Mouse (Mus musculus) heart, adult 2 months (tissue): ENCODE results near the gene Xpo5.

Source experiments
- CTCF ChIP-seq: fragments of 200-600 bp; IDR thresholded peaks from 2 replicates; pipeline ENCODE4 v1.8.1; 2022; ENCODE audit warnings: antibody characterized with exemption, mild to moderate bottlenecking, moderate library complexity
- EP300 ChIP-seq: fragments of 200-500 bp; IDR thresholded peaks from 2 replicates; pipeline ENCODE4 v1.6.1; 2011; ENCODE audit warnings: low read depth, low read length, control low read depth; ENCODE audit not compliant: insufficient read depth
- POLR2A ChIP-seq: fragments of 200-500 bp; IDR thresholded peaks from 2 replicates; pipeline ENCODE4 v1.6.1; 2011; ENCODE audit warnings: mild to moderate bottlenecking, low read depth, low read length, control low read depth; ENCODE audit not compliant: insufficient read depth

DNA sequence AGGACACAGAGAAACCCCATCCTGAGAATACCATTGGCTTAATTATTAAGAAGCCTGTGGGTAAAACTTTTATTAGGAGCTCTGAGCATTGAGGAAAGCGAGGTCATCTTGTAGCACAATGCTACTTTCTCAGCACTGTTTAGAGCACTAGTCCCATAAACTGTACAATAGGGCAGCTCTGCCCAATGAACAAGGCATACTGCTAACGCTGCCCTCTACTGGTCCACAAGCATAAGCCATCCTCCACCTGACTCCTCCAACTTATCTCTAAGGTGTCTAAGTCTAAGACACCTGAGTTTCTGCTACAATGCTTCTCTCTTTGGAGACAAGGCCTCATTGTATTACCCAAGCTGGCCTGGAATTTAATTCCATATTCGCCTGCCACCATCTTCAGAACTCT is 32.0 kb upstream of the Xpo5 start:
- TF ChIP-seq CTCF = peak; percentile 82
- TF ChIP-seq POLR2A = no peak
- TF ChIP-seq EP300 = 0 out of 2 replicates have a peak, but pooled peaks have one; percentile 17
